Mouse (Mus musculus): Measurements from ENCODE around the gene Tff1. TPM values are rescaled to one million over a fixed set of nuclear protein-coding genes. Genes with fewer than 3 reads are reported as not detected.

The Tff1 gene
- polyA plus RNA-seq, 1 experiment from 2014 or later = not detected

GRCm38 (mm10) chr17:31176321-31176720 lies 11.2 kb upstream of the Tff1 start:
- Histone ChIP-seq H3K4me1 (ENCODE audit: control insufficient read depth, insufficient read depth, low read length) (no peaks in the 10 kb centered on the region), H3K27me3 (ENCODE audit: control insufficient read depth, insufficient read depth, low read length) (no peaks in the 10 kb centered on the region)

GRCm38 (mm10) chr17:31169796-31170195 lies 4.7 kb upstream of the Tff1 start:
- Histone ChIP-seq H3K9ac (ENCODE audit: low read length) (no peak overlapping the region), H3K4me2 (ENCODE audit: low read depth, severe bottlenecking) (no peak overlapping the region), H3K36me3 (ENCODE audit: control insufficient read depth, insufficient read depth, low read length) (no peaks in the 10 kb centered on the region), H3K4me3 (ENCODE audit: low read depth, low read length) (no peak overlapping the region), H3K4me1 (ENCODE audit: control insufficient read depth, insufficient read depth, low read length) (no peaks in the 10 kb centered on the region), H3K27ac (replicated peaks; ENCODE audit: low read depth, low read length) (no peak overlapping the region), H3K9me3 (ENCODE audit: control insufficient read depth, low read length) (no peaks in the 10 kb centered on the region), H3K27me3 (ENCODE audit: control insufficient read depth, insufficient read depth, low read length) (peaks cover 3% of the 10 kb centered on the region; the same call in 1 of the 2 replicates)
- DNase-seq (ENCODE audit: low spot score) = no peak
- ATAC-seq (ENCODE audit: insufficient number of reproducible peaks, low FRiP score, low TSS enrichment, low read depth) = no peak
- 85% methylated on average over 5 of the region's 5 CpGs for WGBS

More at GRCm38 (mm10) chr17:31176321-31176720, 11.2 kb upstream of the Tff1 start:
- Histone ChIP-seq H3K27ac (replicated peaks; ENCODE audit: low read depth, low read length) (no peak overlapping the region), H3K9ac (ENCODE audit: low read length) (no peak overlapping the region), H3K4me2 (ENCODE audit: low read depth, severe bottlenecking) (no peak overlapping the region), H3K36me3 (ENCODE audit: control insufficient read depth, insufficient read depth, low read length) (no peaks in the 10 kb centered on the region), H3K4me3 (ENCODE audit: low read depth, low read length) (no peak overlapping the region), H3K9me3 (ENCODE audit: control insufficient read depth, low read length) (no peaks in the 10 kb centered on the region)
- ATAC-seq (ENCODE audit: insufficient number of reproducible peaks, low FRiP score, low TSS enrichment, low read depth) (no peak), DNase-seq (ENCODE audit: low spot score) (no peak)
- 89% methylated on average over 4 of the region's 4 CpGs for WGBS

DNA sequence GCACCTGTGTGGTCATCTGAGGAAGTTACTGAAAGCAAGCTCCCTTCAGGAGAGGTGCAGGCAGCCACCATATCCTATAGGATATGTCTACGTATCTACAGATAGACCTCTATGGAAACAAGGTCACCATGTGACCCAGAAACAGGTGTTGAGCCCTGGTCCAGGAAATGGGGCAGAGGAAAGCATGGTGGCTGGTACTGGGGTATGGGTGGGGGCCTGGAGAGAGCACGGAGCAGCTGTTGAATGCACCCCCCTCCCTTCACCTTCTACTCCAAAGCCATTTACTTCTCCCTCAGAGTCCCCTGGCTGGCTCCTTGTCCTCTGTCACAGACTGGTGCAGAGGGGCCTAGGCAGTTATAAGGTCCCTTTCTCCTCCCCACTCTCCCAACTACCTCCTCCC lies 1.3 kb downstream of the Tff1 start:
- no peak for DNase-seq (ENCODE audit: low spot score)
- no peak for ATAC-seq (ENCODE audit: insufficient number of reproducible peaks, low FRiP score, low TSS enrichment, low read depth)

GRCm38 (mm10) chr17:31162607-31163006 lies 2.5 kb downstream of the Tff1 start:
- no peak overlapping the region for H3K4me3 ChIP-seq (ENCODE audit: low read depth, low read length)
- WGBS = 93% methylated on average over 12 of the region's 12 CpGs
- H3K9ac ChIP-seq (ENCODE audit: low read length) = no peak overlapping the region
- no peaks in the 10 kb centered on the region for H3K4me1 ChIP-seq (ENCODE audit: control insufficient read depth, insufficient read depth, low read length)
- no peaks in the 10 kb centered on the region for H3K9me3 ChIP-seq (ENCODE audit: control insufficient read depth, low read length)
- no peak overlapping the region for H3K27ac ChIP-seq (replicated peaks; ENCODE audit: low read depth, low read length)
- H3K36me3 ChIP-seq (ENCODE audit: control insufficient read depth, insufficient read depth, low read length) = no peaks in the 10 kb centered on the region
- no peaks in the 10 kb centered on the region for H3K27me3 ChIP-seq (ENCODE audit: control insufficient read depth, insufficient read depth, low read length)
- DNase-seq (ENCODE audit: low spot score) = no peak
- ATAC-seq (ENCODE audit: insufficient number of reproducible peaks, low FRiP score, low TSS enrichment, low read depth) = no peak
- no peak overlapping the region for H3K4me2 ChIP-seq (ENCODE audit: low read depth, severe bottlenecking)

More for the DNA sequence above, 1.3 kb downstream of the Tff1 start:
- Histone ChIP-seq H3K9ac (ENCODE audit: low read length) (no peak overlapping the region), H3K36me3 (ENCODE audit: control insufficient read depth, insufficient read depth, low read length) (no peaks in the 10 kb centered on the region), H3K4me3 (ENCODE audit: low read depth, low read length) (no peak overlapping the region), H3K9me3 (ENCODE audit: control insufficient read depth, low read length) (no peaks in the 10 kb centered on the region), H3K4me1 (ENCODE audit: control insufficient read depth, insufficient read depth, low read length) (no peaks in the 10 kb centered on the region), H3K4me2 (ENCODE audit: low read depth, severe bottlenecking) (no peak overlapping the region), H3K27me3 (ENCODE audit: control insufficient read depth, insufficient read depth, low read length) (no peaks in the 10 kb centered on the region), H3K27ac (replicated peaks; ENCODE audit: low read depth, low read length) (no peak overlapping the region)
- 81% methylated on average over 2 of the region's 2 CpGs for WGBS

GRCm38 (mm10) chr17:31160291-31160690 lies 4.8 kb downstream of the Tff1 start:
- no peak for ATAC-seq (ENCODE audit: insufficient number of reproducible peaks, low FRiP score, low TSS enrichment, low read depth)
- H3K36me3 ChIP-seq (ENCODE audit: control insufficient read depth, insufficient read depth, low read length) = no peaks in the 10 kb centered on the region
- no peaks in the 10 kb centered on the region for H3K27me3 ChIP-seq (ENCODE audit: control insufficient read depth, insufficient read depth, low read length)
- no peak for DNase-seq (ENCODE audit: low spot score)
- no peak overlapping the region for H3K9ac ChIP-seq (ENCODE audit: low read length)
- no peak overlapping the region for H3K4me3 ChIP-seq (ENCODE audit: low read depth, low read length)
- H3K4me2 ChIP-seq (ENCODE audit: low read depth, severe bottlenecking) = no peak overlapping the region
- 87% methylated on average over 4 of the region's 4 CpGs for WGBS
- H3K4me1 ChIP-seq (ENCODE audit: control insufficient read depth, insufficient read depth, low read length) = no peaks in the 10 kb centered on the region
- H3K9me3 ChIP-seq (ENCODE audit: control insufficient read depth, low read length) = no peaks in the 10 kb centered on the region
- no peak overlapping the region for H3K27ac ChIP-seq (replicated peaks; ENCODE audit: low read depth, low read length)

DNA sequence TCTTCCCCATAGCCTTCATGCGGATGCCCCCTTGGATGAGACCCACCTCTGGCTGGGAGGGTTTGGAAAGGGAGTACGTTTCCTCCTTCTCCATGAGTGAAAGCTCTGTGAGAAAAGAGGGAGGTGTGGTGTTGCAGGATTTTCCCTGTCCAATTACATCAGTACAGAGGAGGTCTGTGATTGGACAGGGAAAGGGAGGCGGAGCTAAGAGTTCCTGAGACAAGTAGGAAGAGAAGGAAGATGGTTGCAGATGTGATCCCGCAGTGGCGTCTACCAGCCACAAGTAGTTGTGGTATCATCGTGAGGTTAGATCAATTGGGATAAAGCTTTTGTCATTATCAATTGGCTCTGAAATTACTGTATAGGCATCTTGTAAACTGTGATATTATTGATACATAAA lies 7.2 kb downstream of the Tff1 start:
- no peak overlapping the region for H3K4me3 ChIP-seq (ENCODE audit: low read depth, low read length)
- H3K4me2 ChIP-seq (ENCODE audit: low read depth, severe bottlenecking) = no peak overlapping the region
- ATAC-seq (ENCODE audit: insufficient number of reproducible peaks, low FRiP score, low TSS enrichment, low read depth) = no peak
- no peaks in the 10 kb centered on the region for H3K27me3 ChIP-seq (ENCODE audit: control insufficient read depth, insufficient read depth, low read length)
- H3K9ac ChIP-seq (ENCODE audit: low read length) = no peak overlapping the region
- no peaks in the 10 kb centered on the region for H3K4me1 ChIP-seq (ENCODE audit: control insufficient read depth, insufficient read depth, low read length)
- H3K27ac ChIP-seq (replicated peaks; ENCODE audit: low read depth, low read length) = no peak overlapping the region
- H3K36me3 ChIP-seq (ENCODE audit: control insufficient read depth, insufficient read depth, low read length) = no peaks in the 10 kb centered on the region
- H3K9me3 ChIP-seq (ENCODE audit: control insufficient read depth, low read length) = no peaks in the 10 kb centered on the region
- 77% methylated on average over 6 of the region's 6 CpGs for WGBS
- no peak for DNase-seq (ENCODE audit: low spot score)

- DNase-seq (ENCODE audit: low spot score) = no peak
- no peak overlapping the region for H3K9ac ChIP-seq (ENCODE audit: low read length)
- H3K4me2 ChIP-seq (ENCODE audit: low read depth, severe bottlenecking) = no peak overlapping the region
- no peaks in the 10 kb centered on the region for H3K4me1 ChIP-seq (ENCODE audit: control insufficient read depth, insufficient read depth, low read length)
- no peaks in the 10 kb centered on the region for H3K27me3 ChIP-seq (ENCODE audit: control insufficient read depth, insufficient read depth, low read length)
- 78% methylated on average over 8 of the region's 8 CpGs for WGBS
- H3K27ac ChIP-seq (replicated peaks; ENCODE audit: low read depth, low read length) = no peak overlapping the region
- no peaks in the 10 kb centered on the region for H3K36me3 ChIP-seq (ENCODE audit: control insufficient read depth, insufficient read depth, low read length)
- no peak overlapping the region for H3K4me3 ChIP-seq (ENCODE audit: low read depth, low read length)
- H3K9me3 ChIP-seq (ENCODE audit: control insufficient read depth, low read length) = no peaks in the 10 kb centered on the region
- ATAC-seq (ENCODE audit: insufficient number of reproducible peaks, low FRiP score, low TSS enrichment, low read depth) = no peak
Observed at GRCm38 (mm10) chr17:31153785-31154184, 11.3 kb downstream of the Tff1 start.

- Histone ChIP-seq H3K4me3 (ENCODE audit: low read depth, low read length) (no peak overlapping the region), H3K4me2 (ENCODE audit: low read depth, severe bottlenecking) (no peak overlapping the region), H3K9me3 (ENCODE audit: control insufficient read depth, low read length) (no peaks in the 10 kb centered on the region), H3K9ac (ENCODE audit: low read length) (no peak overlapping the region), H3K27ac (replicated peaks; ENCODE audit: low read depth, low read length) (no peak overlapping the region), H3K36me3 (ENCODE audit: control insufficient read depth, insufficient read depth, low read length) (no peaks in the 10 kb centered on the region), H3K4me1 (ENCODE audit: control insufficient read depth, insufficient read depth, low read length) (no peaks in the 10 kb centered on the region), H3K27me3 (ENCODE audit: control insufficient read depth, insufficient read depth, low read length) (no peaks in the 10 kb centered on the region)
- ATAC-seq (ENCODE audit: insufficient number of reproducible peaks, low FRiP score, low TSS enrichment, low read depth) = no peak
- DNase-seq (ENCODE audit: low spot score) = no peak
- 82% methylated on average over 9 of the region's 9 CpGs for WGBS
Observed at GRCm38 (mm10) chr17:31152966-31153499, 12.0 kb downstream of the Tff1 start.

DNA sequence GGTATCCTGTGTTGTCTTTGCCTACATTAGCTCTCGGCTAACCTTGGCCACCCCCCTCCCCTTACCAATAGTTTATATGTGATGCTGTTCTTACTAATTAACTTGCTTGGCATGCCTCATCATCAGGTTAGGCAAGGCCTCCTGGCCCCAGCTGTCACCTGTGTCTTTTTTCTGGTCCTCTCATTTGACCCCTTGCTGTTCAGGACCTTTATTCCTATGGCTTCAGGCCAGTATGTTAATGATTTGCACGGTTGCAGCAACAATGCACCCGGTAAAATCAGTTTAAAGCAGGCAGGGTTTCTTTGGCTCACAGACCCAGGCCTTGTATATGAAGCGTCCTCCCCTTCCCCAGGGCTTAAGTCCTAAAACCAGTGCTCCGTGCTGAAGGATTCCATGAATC lies 12.6 kb downstream of the Tff1 start:
- no peak overlapping the region for H3K27ac ChIP-seq (replicated peaks; ENCODE audit: low read depth, low read length)
- no peaks in the 10 kb centered on the region for H3K9me3 ChIP-seq (ENCODE audit: control insufficient read depth, low read length)
- no peaks in the 10 kb centered on the region for H3K36me3 ChIP-seq (ENCODE audit: control insufficient read depth, insufficient read depth, low read length)
- ATAC-seq (ENCODE audit: insufficient number of reproducible peaks, low FRiP score, low TSS enrichment, low read depth) (no peak), DNase-seq (ENCODE audit: low spot score) (no peak)
- H3K9ac ChIP-seq (ENCODE audit: low read length) = no peak overlapping the region
- 68% methylated on average over 5 of the region's 5 CpGs for WGBS
- H3K4me2 ChIP-seq (ENCODE audit: low read depth, severe bottlenecking) = no peak overlapping the region
- no peaks in the 10 kb centered on the region for H3K4me1 ChIP-seq (ENCODE audit: control insufficient read depth, insufficient read depth, low read length)
- no peak overlapping the region for H3K4me3 ChIP-seq (ENCODE audit: low read depth, low read length)
- H3K27me3 ChIP-seq (ENCODE audit: control insufficient read depth, insufficient read depth, low read length) = no peaks in the 10 kb centered on the region
